Mouse (Mus musculus) lung, postnatal 25 days (tissue): Measurements from ENCODE around the gene Pex5.
"Not testable (repeated sequence)": the region's sequence is repeated elsewhere in the genome, so short reads cannot be mapped to it uniquely, and the experiment has no call there.

Experiments used
- DNase-seq: peaks from one replicate; pipeline ENCODE4 v3.0.0; 2022; ENCODE audit warnings: low spot score

The Pex5 gene

DNA sequence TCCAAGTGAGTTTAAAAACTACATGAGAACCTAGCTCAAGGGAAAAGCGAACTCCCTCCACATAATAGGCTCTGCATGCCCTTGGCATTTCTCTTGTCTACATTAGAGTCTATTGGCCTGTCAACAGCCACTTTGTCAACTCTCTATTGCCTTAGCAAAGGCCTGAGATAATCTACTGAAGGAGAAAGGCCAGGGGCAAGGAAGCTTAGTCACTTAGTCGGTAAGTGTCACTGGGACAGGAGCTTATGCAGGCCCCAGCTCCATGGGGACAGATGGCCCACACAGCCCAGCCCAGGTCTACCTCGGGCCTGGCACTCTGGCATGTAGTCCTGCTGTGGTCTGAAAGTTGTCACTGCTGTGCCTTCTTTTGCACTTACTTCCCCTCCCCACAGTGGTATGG lies 11.7 kb upstream of the Pex5 start:
- no peak for DNase-seq

DNA sequence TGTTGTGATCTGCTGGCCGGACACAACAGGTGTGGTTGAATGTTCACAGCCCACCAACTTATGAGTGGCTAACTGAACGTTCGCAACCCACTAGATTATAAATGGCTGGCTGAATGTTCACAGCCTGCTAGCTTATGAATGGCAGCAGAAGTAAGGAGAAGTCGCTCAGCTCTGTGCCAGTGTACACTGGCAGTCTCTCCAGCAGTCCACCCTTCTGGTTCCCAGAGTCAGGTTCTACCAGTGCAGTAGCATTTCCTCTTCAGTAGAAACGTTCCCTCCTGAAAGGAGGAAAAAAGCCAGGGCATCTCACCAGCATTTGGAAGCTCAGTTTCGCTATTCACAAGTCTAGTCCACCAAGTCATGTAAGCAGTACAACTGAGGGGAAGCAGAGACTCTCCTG lies 10.7 kb upstream of the Pex5 start:
- no peak for DNase-seq

- DNase-seq, result peak; percentile 58
Observed at GRCm38 (mm10) chr6:124425042-124425441, 10.2 kb upstream of the Pex5 start.

DNA sequence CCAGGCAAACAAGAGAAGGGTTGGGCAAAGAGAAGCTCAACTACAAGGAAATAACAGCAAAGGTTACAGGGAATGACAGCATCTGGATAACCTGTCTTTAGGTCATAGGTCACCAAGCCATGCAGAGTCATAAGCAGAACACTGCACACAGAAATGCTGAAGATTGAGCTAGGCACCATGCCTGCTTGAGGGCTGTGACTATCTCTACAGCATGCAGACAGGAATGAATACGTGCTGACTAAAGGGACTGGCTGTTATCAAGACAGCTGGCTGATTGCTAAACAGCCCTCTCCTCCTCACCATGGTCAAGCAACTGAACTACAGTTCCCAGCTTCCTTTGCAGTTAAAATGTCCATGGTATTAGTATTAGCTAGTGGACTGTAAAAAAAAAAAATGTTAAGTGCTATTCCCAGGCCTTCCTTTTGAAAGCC lies 9.2 kb upstream of the Pex5 start:
- no peak for DNase-seq

DNA sequence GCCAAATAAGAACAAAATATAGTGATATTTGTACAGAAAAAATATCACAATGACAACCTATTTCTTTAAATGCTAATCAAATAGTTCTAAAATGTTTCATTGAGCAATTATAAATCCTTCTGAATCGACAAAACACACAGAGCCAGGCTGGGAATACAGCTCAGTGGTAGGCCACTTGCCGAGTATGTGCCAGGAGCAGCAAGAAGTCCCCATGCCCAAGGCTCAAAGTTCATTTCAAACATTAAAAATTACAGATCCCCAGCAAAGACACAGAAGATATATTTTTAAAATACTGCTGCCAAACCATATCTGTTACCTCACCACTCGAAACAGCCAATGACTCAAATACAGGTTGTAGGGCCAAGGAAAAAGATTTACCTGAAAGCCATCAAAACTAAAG lies 3.8 kb upstream of the Pex5 start:
- DNase-seq, result no peak

DNA sequence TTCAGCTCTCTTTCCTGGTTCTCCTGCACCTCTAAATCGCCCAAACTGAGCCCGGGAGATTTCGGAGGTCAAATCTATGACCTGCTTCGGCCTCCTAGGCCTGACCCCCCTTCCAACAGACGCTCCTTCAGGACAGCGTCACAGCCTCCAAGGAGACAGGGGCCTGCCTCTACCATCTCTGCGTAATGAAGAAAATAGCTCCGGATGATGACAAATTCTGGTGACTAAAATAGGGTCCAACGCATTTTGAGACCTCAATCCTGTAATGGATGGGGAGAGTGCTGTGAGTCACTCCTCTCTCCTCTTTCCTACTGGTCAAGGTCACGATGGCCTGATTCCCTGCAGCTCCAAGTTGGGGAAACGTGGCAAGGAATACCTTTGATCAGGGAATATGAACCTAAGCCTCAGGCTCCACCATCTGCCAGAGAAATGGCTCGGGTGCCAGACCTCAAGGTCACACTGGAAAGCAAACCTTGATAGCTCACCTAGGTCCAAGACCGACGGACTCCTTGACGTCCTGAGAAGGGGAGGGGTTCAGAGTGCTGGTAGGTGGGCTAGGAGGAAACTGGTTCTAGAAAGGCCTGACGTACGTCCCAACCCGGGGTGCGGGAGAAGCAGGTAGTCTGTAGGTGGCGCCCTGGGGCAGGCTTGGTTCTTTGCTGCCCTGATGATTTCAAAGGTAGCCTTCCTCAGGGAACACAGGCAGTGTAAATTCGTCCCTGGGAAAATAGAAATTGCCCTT lies 651 bp upstream of the Pex5 start:
- peak; percentile 85 for DNase-seq

DNA sequence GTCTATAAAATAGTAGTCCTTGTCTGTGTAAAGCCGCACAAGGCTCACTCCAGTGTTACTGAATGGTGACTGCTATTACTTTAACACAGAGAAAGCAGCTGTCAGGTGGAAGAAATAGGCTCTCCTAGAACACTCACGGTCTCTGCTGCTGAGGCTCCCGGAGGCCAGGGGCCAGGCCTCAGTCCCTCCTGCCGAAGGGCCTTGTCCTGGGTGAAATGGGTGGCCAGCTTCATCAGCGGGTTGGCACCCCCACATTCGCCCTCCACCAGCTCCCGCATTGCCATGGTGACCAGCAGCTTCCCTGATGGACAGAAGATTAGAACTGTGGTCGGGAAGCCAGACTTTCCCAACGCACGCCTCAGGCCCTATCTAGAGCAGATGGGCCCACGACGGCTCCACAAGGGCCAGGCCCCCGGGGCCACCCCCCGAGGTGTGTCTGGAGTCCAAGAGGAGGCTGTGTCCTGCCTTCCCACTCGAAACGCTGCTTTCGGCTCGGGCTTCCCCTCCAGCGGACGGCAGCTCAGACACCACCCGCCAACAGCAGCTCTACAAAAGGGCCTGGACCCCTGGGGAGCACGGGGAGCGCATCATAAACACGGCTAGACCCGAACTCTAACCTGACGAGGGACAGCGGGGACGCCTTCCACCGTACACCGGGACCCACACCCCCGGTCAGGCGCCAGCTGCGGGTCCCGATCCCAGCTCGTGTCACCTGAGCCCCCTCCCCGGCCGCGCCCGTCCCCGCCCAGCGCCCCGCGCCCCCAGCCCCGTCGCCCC lies 529 bp downstream of the Pex5 start:
- peak; percentile 11 for DNase-seq

GRCm38 (mm10) chr6:124413770-124414149 lies 1.1 kb downstream of the Pex5 start:
- no peak for DNase-seq

DNA sequence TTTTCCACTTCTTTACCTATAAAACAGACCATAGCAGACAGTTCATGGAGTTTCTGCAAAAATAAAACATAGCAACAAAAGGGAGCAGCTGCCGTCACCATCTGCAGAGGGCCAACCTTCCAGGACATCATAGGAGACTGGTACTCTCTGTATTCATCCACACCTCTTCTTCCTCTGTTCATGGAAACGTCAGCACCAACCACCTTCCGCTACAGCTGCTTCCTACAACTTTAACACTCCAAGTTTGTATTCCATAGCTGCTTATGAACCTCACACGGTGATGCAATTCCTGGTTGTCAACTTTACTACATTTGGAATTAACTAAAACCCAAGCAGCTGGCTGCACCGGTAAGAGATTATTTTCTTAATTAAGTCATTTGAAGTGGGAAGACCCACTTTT lies 6.5 kb downstream of the Pex5 start:
- DNase-seq, result no peak

DNA sequence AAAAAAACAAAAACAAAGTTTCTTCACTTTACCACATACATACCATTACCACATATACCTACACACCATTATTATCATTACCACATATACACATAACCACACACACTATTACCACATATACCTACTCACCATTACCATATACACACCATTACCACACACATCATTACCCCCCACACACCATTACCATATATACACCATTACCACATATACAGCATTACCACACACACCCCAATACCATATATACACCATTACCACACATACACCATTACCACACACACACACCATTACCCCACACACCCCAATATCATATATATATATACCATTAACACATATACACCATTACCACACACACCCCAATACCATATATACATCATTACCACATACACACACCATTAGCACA lies 7.7 kb downstream of the Pex5 start:
- DNase-seq, result no peak

- no peak for DNase-seq
Observed at GRCm38 (mm10) chr6:124406326-124406725, 8.5 kb downstream of the Pex5 start.

DNA sequence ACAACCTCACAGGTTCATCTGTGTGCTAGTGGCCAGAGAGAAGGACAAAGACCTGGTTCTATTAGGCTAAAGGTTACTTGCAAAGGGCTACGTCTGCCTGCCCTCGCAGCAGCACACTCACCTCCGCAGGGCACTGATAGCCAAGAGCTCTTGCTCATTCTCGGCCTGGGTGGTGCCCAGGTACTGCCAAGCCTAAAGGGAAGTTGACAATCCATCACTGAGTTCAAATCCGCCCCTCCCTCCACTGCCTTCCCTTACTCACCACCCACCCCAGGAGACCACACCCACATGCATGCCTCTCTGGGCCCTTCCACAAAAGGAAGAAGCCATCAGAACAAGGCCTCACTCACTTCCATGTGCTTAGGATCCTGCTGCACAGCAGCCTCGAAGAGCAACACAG lies 15.1 kb downstream of the Pex5 start:
- DNase-seq, result no peak

DNA sequence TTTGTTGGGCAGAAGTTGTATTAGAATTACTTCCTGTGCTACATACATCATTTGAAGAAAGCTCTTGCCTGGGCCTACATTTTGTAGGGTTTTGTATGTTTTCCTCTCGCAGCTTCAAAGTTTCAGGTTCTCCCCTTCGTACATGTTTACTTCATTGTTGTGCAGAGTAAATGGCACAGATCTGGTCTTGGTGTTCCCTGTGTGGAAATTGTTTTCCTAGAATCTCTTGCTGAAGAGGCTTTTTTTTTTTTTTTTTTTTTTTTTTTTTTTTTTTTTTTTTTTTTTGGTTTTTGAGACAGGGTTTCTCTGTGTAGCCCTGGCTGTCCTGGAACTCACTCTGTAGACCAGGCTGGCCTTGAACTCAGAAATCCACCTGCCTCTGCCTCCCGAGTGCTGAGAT lies 19.9 kb downstream of the Pex5 start:
- DNase-seq, result not testable (repeated sequence)

DNA sequence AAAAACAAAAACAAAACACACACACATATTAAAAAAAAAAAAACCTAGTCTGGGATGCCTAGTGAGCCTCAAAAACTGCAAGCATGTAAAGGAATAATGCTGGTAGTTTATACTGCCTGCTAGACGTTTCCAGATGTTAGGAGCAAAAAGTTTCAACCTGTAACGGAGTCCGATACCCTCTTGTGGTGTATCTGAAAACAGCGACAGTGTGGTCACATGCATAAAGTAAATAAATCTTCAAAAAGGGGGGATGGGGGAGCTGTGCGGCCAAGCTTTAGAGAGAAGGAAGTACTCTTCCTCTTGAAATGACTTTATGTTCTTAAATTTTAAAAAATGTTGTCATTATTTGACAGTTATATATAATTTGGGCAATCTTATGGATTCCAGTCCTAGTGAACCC lies 34.7 kb downstream of the Pex5 start:
- DNase-seq, result no peak

DNA sequence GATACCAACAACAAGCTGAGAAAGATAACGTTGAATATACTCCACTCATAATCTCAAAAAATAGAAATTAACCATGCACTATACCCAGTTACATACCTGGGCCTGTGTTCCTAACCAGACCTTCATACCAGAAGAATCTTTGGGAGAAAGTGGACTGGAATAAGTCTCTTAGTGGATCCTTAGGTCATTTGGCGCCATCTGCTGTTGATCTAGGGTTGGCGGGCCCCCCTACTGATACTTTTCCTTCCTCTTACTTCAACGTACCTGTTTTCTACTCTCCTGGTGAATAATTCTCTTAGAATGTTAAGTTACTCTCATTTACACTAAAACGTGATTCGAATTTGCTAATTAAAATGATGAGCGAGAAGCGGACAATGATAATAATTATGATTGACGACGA lies 35.5 kb downstream of the Pex5 start:
- DNase-seq, result peak; percentile 37

GRCm38 (mm10) chr6:124377494-124378255 lies 37.2 kb downstream of the Pex5 start:
- DNase-seq, result no peak

DNA sequence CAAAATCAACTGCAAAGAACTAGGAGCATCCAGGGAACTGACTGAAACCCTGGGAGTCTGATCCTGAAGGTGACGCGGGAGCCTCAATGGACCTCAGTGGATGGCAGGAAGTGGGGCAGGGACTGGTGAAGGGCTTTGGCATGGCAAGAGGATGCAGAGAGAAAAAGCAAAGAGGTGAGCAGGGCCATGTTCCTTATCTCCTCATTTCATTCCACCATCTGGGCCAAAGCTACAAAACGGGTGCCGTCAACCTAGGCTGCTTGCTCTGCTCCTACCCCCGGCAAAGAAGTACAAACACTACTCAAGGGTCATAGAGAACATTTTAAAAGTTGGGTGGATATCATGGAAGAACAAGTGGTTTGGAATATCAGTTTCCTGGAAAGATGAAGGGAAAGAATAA lies 38.6 kb downstream of the Pex5 start:
- no peak for DNase-seq

- DNase-seq, result peak; percentile 63
Observed at GRCm38 (mm10) chr6:124375435-124375884, 39.4 kb downstream of the Pex5 start.

DNA sequence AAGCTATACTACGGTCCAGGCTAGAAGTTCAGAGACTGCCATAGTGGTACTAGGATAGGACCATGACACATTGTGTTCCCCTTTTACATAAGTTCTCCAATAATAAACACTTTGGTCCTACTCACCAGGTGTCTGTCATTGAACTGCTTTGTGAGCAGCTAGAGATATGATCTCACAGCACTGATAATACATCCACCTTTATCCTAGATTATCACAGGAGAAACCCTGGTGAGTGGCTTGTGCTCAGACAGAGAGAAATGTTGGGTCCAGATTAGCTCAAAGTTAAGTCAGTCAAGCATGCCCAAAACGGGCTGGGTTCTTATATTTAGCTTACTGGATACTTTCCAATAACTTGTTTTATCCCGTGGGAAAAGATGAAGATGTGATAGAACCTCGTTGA lies 40.2 kb downstream of the Pex5 start:
- DNase-seq, result no peak

GRCm38 (mm10) chr6:124373584-124374206 lies 41.2 kb downstream of the Pex5 start:
- no peak for DNase-seq

- DNase-seq, result no peak
Observed at GRCm38 (mm10) chr6:124364328-124364727, 50.5 kb downstream of the Pex5 start.

GRCm38 (mm10) chr6:124360549-124360948 lies 54.3 kb downstream of the Pex5 start:
- DNase-seq, result no peak
